Mouse (Mus musculus) cerebellum, postnatal 4 days (tissue): ENCODE results near the gene Noxo1.
"Not testable (repeated sequence)": the region's sequence is repeated elsewhere in the genome, so short reads cannot be mapped to it uniquely, and the experiment has no call there.

Source experiments
- DNase-seq, 2 experiments: peaks; one replicate each; pipeline ENCODE4 v3.0.0; 2022; ENCODE audit warnings: low spot score in 2 of 2, mixed read lengths in 1 of 2

Gene Noxo1

DNA sequence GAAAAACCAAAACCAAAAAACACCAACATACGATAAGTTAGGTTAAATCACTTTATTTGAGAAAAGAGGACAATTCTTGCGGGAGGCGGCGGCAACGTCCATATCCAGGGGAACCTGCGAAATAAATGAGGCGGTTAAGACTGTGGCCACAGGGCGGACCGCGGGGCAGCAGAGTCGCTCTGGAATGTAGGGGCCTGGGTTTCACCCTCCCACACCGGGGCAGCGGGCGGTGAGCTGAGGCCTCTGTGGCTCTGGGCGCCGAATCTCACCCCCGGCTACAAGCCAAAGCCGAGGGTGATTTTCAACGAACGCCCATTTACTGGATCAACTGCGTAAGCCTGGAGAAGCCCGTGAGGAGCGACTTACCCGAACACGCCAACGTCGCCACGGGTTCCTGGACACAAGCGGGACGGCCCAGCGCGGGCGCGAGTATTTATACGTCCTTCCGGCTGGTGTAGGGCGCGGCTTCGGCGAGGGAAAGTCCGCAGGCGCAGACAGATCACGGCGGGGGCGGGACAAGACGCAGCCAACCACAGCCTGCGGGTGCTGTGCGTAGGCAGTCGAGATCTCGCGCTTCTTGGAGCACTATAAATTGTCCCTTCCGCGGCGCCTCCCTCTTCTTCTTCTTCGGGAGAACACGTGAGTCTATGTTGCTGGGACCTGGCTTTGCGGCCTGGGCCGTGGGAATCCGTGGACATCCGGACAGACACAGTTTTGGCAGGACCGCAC, 23.6 kb downstream of the Noxo1 start:
- DNase-seq: peak; percentile 91 to 98

DNA sequence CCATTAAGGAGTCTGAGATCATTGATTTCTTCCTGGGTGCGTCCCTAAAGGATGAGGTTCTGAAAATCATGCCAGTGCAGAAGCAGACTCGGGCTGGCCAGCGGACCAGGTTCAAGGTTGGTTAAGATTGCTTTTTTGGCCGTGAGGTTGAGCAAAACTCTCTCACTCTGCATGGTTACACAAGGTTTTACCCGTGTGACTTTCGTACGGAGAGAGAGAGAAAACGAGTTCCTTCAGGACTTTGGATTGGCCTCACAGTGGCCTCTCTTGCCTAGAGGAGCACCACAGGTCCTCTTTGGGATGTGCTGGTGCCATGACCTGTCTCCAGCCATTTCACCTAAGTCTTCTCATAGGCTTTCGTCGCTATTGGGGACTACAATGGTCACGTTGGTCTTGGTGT, 24.6 kb downstream of the Noxo1 start:
- not testable (repeated sequence) for DNase-seq

- DNase-seq: not testable (repeated sequence)
Observed at GRCm38 (mm10) chr17:24721383-24721955, 25.4 kb downstream of the Noxo1 start.

DNA sequence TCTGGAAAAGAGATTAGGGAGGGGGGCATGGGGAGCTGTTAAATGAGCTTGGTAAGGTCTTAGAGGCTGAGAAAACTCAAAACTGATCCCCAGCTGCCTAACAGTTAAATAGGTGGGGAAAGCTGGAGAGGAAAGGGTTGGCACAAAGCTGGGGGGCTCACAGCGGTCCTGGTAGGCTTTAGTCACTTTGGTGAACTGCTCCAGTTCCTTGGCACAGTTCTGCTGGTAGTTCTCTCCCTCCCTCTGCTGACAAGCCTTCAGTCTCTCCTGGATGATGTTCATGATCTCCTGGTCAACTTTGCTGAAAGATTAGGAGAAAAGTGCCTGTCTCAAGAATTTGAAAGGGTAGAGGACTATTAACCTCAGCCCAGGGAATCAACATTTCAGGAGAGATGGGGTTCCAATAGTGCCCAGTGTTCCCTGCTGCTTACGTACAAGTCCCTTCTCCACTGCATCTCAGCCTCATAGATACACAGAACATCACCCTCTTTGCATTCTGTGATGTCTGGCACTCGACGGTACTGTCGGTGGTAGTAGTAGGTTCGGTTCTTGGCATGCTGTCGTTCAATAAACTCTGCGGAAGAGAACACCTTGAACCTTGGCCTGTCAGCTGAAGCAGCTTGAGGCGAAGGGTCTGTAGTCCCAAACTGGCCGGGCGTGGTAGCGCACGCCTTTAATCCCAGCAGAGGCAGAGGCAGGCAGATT, 26.3 kb downstream of the Noxo1 start:
- no peak for DNase-seq

DNA sequence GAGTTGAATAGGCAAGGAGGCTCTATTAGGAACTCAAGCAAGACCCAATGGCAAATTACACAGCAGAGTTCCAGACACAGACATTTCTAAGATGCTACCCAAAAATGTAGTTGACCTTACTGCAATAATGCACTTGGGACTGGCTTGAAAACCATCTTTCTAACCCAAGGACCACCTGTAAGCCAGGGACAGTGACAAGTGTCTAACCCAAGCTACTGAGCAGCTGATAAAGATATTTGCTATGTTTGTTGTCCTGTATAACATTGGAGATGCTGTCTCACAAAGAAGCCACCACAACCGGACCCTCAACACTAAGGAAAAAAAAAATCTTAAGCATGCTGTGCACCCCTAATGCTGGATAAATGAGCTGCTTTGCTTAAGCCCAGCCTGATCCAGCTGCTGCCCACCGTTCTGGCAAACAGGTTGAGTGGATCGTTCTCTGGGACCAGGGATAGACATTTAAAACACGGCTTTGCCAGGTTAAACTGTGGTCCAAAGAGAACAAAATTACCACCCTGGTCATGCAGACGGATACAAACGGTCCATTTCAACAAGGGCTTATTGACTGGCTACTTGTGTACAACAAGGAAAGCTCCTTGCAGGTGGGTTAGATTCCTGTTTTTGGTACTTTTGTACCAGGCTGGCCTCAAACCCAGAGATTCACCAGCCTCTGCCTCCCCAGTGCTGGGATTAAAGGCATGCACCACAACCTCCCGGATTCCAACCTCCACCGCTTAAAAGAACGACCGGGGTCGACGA, 27.3 kb downstream of the Noxo1 start:
- no peak for DNase-seq

- DNase-seq: no peak
Observed at GRCm38 (mm10) chr17:24723881-24724180, 27.8 kb downstream of the Noxo1 start.

DNA sequence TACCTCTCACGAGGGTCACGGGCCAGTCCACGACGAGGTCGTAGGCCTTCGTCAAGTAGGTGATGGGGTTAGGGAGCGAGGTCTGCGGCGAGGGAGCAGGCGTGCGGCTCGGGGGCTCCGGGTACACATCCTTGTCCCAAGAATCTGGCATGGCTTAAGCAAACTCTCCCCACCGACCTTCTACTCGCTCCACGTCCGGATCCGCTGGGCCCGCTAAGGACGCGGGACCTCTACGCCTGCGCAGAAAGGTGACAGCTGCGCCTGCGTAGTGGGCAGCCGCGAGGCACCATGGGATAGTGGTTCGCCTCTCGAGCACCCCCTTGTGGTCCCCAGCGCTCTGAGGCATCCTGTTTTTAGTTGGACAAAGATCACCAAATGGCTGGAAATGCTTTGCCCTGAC, 28.1 kb downstream of the Noxo1 start, which contains the start of gene Ndufb10:
Gene Ndufb10, minus strand, starts transcription at position 295 of the 400 bp plus-strand sequence.
- peak; percentile 98 for DNase-seq

DNA sequence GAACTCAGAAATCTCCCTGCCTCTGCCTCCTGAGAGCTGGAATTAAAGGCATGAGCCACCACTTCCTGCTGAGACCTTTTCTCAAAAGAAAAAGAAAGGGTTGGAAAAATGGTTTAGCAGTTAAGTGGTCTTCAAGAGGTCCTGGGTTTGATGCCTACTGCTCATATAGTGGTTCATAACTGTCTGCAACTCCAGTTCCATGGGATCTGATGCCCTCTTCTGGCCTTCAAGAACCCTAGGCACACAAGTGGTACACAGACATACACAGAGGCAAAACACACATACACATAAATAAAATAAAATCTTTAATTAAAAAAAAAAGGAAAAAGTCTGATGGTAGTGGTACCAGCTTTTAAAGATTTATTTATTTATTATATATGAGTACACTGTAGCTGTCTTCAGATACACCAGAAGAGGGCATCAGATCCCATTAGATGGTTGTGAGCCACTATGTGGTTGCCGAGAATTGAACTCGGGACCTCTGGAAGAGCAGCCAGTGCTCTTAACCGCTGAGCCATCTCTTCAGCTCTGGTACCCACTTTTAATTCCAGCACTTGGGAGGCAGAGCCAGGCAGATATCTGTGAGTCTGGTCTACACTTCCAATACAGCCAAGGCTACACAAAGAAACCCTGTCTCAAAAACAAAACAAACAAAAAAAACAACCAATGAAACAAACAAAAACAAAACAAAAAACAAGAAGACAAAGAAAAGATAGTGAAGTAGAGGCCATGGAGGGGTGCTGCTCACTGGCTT, 29.8 kb downstream of the Noxo1 start:
- no peak for DNase-seq

- no peak for DNase-seq
Observed at GRCm38 (mm10) chr17:24727618-24728017, 31.6 kb downstream of the Noxo1 start, which contains the start of gene Rpl3l. TSS of gene Rpl3l (plus strand) at chr17:24727820.

GRCm38 (mm10) chr17:24728184-24728583, 32.1 kb downstream of the Noxo1 start:
- no peak for DNase-seq

DNA sequence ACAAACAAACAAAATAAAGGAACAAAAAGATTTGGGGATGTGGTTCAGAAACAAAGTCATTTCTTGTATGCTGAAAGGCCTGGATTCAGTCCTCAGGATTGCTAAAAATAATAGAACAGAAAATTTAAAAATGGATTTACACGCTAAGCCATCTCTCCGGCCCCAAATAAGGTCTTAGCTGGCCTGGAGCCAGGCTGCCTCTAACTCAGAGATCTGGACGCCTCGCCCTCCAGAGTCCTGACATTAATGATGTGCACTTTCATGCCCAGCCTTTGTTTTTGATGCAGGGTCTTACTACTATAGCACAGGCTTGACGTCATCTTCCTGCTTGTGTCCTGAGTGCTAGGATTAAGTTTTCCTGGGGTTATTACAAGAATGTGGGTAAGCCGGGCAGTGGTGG, 33.0 kb downstream of the Noxo1 start:
- no peak for DNase-seq

GRCm38 (mm10) chr17:24730787-24731186, 34.8 kb downstream of the Noxo1 start:
- no peak for DNase-seq

DNA sequence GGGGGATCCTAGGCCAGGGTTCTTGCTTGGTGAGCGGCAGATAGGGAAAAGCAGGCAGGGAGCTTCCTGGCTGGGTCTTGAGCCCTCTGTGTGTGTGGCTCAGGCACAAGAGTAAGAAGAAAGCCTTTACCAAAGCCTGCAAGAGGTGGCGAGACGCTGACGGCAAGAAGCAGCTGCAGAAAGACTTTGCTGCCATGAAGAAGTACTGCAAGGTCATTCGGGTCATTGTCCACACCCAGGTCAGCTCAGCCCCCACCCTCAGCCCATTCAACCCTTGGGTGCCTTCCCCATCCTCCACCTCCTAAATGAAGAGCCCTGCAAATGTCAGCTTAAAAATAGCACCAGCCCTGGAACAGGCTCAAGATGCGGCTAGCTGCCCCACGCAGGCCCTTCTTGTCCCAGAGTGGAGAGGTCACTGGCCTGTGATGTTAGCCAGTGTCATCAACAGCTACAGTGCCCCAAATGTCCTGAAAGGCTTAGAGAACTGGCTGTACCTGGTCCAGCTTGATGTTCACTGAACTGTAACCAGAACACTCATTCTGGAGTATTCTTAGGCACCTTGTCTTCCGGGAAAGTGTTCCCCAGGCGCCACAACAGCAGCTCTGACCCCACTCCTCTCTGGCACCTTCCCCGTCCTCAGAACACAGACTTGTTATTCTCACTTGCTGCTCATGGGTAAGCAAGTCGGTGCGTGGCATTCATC, 36.4 kb downstream of the Noxo1 start:
- no peak for DNase-seq

DNA sequence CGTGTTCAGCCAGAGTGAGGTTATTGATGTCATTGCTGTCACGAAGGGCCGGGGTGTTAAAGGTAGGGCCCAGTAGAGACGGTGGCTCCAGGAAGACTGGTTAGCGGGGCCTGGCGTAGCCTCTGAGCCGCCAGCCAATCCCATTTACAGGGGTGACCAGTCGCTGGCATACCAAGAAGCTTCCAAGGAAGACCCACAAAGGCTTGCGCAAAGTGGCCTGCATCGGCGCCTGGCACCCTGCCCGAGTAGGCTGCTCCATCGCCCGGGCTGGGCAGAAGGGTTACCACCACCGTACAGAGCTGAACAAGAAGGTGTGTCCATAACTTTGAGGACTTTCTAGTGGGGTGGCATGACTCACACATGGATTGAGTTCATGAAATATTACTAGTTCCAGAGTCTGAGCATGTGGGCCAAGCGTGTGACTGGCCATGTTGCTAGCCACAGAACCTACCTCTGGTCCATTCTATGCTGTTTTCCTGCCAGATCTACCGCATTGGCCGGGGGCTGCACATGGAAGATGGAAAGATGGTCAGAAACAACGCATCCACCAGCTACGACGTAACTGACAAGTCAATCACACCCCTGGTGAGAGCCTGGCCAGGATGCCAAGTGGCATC, 37.5 kb downstream of the Noxo1 start:
- DNase-seq: no peak

GRCm38 (mm10) chr17:24734513-24734912, 38.5 kb downstream of the Noxo1 start:
- DNase-seq: no peak

GRCm38 (mm10) chr17:24735446-24735845, 39.4 kb downstream of the Noxo1 start:
- DNase-seq: no peak

GRCm38 (mm10) chr17:24736330-24737051, 40.5 kb downstream of the Noxo1 start, which contains the start of gene Msrb1:
TSS of gene Msrb1 (plus strand) at chr17:24736642.
- peak; percentile 60 to 79 for DNase-seq

DNA sequence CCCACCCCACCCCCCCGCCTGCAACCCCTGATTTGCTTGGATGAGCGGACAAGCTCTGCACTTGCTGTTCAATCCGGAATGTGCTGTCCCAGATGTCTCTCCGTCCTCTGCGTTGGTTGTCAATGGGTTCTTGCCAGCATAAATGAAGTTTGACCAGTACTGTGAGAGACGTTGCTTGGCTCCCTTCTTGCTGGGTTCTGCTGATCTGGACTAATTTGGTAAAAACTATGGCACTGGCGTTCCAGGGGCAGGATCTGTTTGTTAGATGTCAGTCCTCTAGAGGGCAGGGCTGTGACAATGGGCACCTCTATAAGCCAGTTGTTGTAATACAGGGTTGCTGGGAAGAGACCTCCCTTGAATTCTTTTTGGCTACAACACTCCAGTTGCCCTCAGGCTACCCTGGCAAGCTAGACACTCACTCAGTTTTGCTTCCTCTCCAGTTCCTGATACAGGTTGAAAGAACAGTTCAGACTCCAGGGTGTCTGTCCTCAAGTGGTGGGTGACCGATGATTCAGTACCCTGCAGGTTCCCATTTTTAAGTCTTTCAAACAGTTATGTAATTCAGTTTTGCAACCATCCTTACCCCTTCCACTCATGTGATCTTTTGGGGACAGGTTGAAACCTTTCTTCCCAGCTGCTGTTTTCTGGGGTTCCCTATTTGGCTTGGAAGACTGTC, 41.2 kb downstream of the Noxo1 start:
- DNase-seq: no peak

DNA sequence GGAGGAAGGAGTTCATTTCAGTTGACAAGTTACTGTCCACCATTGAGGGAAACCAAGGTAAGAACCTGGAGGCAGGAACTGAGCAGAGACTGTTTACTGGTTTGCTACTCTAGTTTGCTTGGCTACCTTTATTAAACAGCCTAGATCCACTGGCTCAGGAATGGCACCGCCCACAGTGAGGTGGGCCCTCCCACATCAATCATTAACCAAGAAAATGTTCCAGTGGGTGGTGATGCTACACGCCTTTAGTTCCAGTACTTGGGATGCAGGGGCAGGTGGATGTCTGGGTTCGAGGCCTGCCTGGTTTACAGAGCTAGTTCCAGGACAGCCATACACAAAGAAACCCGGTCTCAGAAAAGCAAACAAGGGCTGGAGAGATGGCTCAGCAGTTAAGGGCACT, 42.2 kb downstream of the Noxo1 start:
- no peak for DNase-seq
